Mouse (Mus musculus): ENCODE results near the gene Gfy. TPM values are rescaled to one million over a fixed set of nuclear protein-coding genes. Genes with fewer than 3 reads are reported as not detected.

Gfy gene
- total and polyA plus RNA-seq, 2 experiments from 2014 or later: not detected

- ATAC-seq: no peak
- no peak overlapping the region for H3K27ac ChIP-seq
- no peak overlapping the region for H3K9ac ChIP-seq (replicated peaks; ENCODE audit: low read length)
- no peaks in the 10 kb centered on the region for H3K27me3 ChIP-seq (ENCODE audit: insufficient read depth, low read length)
- no peak for TF ChIP-seq CTCF (IDR thresholded peaks at IDR 0.05; ENCODE audit: low read depth)
- WGBS: 88% methylated on average over 1 of the region's 1 CpGs
- no peak overlapping the region for H3K4me3 ChIP-seq (ENCODE audit: low read length)
- H3K4me2 ChIP-seq (ENCODE audit: low read depth, low read length): no peak overlapping the region
- H3K9me3 ChIP-seq (ENCODE audit: low read length): no peaks in the 10 kb centered on the region
- no peaks in the 10 kb centered on the region for H3K36me3 ChIP-seq (ENCODE audit: insufficient read depth, low read length)
- DNase-seq (ENCODE audit: low spot score): no peak
- no peaks in the 10 kb centered on the region for H3K4me1 ChIP-seq (ENCODE audit: insufficient read depth, low read length)
These were observed 41.0 kb downstream of the Gfy start for GRCm38 (mm10) chr7:45138403-45138802.

- Histone ChIP-seq H3K4me2 (ENCODE audit: low read depth, low read length) (no peak overlapping the region), H3K27ac (no peak overlapping the region), H3K4me1 (ENCODE audit: insufficient read depth, low read length) (no peaks in the 10 kb centered on the region), H3K9ac (replicated peaks; ENCODE audit: low read length) (no peak overlapping the region), H3K36me3 (ENCODE audit: insufficient read depth, low read length) (no peaks in the 10 kb centered on the region), H3K9me3 (ENCODE audit: low read length) (no peaks in the 10 kb centered on the region), H3K27me3 (ENCODE audit: insufficient read depth, low read length) (no peaks in the 10 kb centered on the region), H3K4me3 (ENCODE audit: low read length) (no peak overlapping the region)
- 84% methylated on average over 12 of the region's 12 CpGs for WGBS
- DNase-seq (ENCODE audit: low spot score) (no peak), ATAC-seq (no peak)
- TF ChIP-seq CTCF (IDR thresholded peaks at IDR 0.05; ENCODE audit: low read depth): no peak
These were observed 42.0 kb downstream of the Gfy start for GRCm38 (mm10) chr7:45137171-45138006.

GRCm38 (mm10) chr7:45135993-45136567 is 43.3 kb downstream of the Gfy start, which contains the start of the genes Gm45713 and Flt3l:
Gene Gm45713, minus strand, starts transcription at chr7:45136231.
Gene Flt3l, minus strand, starts transcription at chr7:45136432.
- Histone ChIP-seq H3K4me2 (ENCODE audit: low read depth, low read length) (peak within 1 kb of the TSS; percentile 67), H3K27me3 (ENCODE audit: insufficient read depth, low read length) (no peaks in the 10 kb centered on the region), H3K9me3 (ENCODE audit: low read length) (no peaks in the 10 kb centered on the region), H3K27ac (no peak within 1 kb of the TSS), H3K4me3 (ENCODE audit: low read length) (peak within 1 kb of the TSS; percentile 46), H3K9ac (replicated peaks; ENCODE audit: low read length) (peak within 1 kb of the TSS; percentile 51), H3K36me3 (ENCODE audit: insufficient read depth, low read length) (no peaks in the 10 kb centered on the region), H3K4me1 (ENCODE audit: insufficient read depth, low read length) (no peaks in the 10 kb centered on the region)
- peak; percentile 97 for TF ChIP-seq CTCF (IDR thresholded peaks at IDR 0.05; ENCODE audit: low read depth)
- ATAC-seq (peak; percentile 85), DNase-seq (ENCODE audit: low spot score) (peak; percentile 91)
- WGBS: 5% methylated on average over 29 of the region's 29 CpGs

- Histone ChIP-seq H3K9ac (replicated peaks; ENCODE audit: low read length) (no peak overlapping the region), H3K4me1 (ENCODE audit: insufficient read depth, low read length) (no peaks in the 10 kb centered on the region), H3K4me2 (ENCODE audit: low read depth, low read length) (peak overlapping the region; percentile 67; the same call in 1 of the 2 replicates), H3K27me3 (ENCODE audit: insufficient read depth, low read length) (no peaks in the 10 kb centered on the region), H3K4me3 (ENCODE audit: low read length) (no peak overlapping the region), H3K27ac (no peak overlapping the region), H3K9me3 (ENCODE audit: low read length) (no peaks in the 10 kb centered on the region), H3K36me3 (ENCODE audit: insufficient read depth, low read length) (no peaks in the 10 kb centered on the region)
- ATAC-seq: no peak
- no peak for TF ChIP-seq CTCF (IDR thresholded peaks at IDR 0.05; ENCODE audit: low read depth)
- DNase-seq (ENCODE audit: low spot score): no peak
- WGBS: 73% methylated on average over 3 of the region's 3 CpGs
These were observed 44.0 kb downstream of the Gfy start for GRCm38 (mm10) chr7:45135370-45135769.

- Histone ChIP-seq H3K36me3 (ENCODE audit: insufficient read depth, low read length) (no peaks in the 10 kb centered on the region), H3K9ac (replicated peaks; ENCODE audit: low read length) (no peak overlapping the region), H3K4me2 (ENCODE audit: low read depth, low read length) (no peak overlapping the region), H3K4me1 (ENCODE audit: insufficient read depth, low read length) (no peaks in the 10 kb centered on the region), H3K27me3 (ENCODE audit: insufficient read depth, low read length) (no peaks in the 10 kb centered on the region), H3K9me3 (ENCODE audit: low read length) (no peaks in the 10 kb centered on the region), H3K27ac (no peak overlapping the region), H3K4me3 (ENCODE audit: low read length) (no peak overlapping the region)
- ATAC-seq (no peak), DNase-seq (ENCODE audit: low spot score) (no peak)
- 17% methylated on average over 11 of the region's 12 CpGs for WGBS
- TF ChIP-seq CTCF (IDR thresholded peaks at IDR 0.05; ENCODE audit: low read depth): no peak
These were observed 44.8 kb downstream of the Gfy start for GRCm38 (mm10) chr7:45134544-45135026.

GRCm38 (mm10) chr7:45133446-45134159 is 45.8 kb downstream of the Gfy start:
- H3K9ac ChIP-seq (replicated peaks; ENCODE audit: low read length): no peak overlapping the region
- H3K4me1 ChIP-seq (ENCODE audit: insufficient read depth, low read length): no peaks in the 10 kb centered on the region
- no peaks in the 10 kb centered on the region for H3K9me3 ChIP-seq (ENCODE audit: low read length)
- ATAC-seq (no peak), DNase-seq (ENCODE audit: low spot score) (no peak)
- TF ChIP-seq CTCF (IDR thresholded peaks at IDR 0.05; ENCODE audit: low read depth): peak; percentile 16; the same call in 1 of the 2 replicates
- H3K27ac ChIP-seq: no peak overlapping the region
- H3K27me3 ChIP-seq (ENCODE audit: insufficient read depth, low read length): no peaks in the 10 kb centered on the region
- H3K36me3 ChIP-seq (ENCODE audit: insufficient read depth, low read length): no peaks in the 10 kb centered on the region
- 69% methylated on average over 8 of the region's 8 CpGs for WGBS
- H3K4me3 ChIP-seq (ENCODE audit: low read length): no peak overlapping the region
- H3K4me2 ChIP-seq (ENCODE audit: low read depth, low read length): no peak overlapping the region
